Mouse (Mus musculus): ENCODE data around the gene Fbxw4.

- no peak for TF ChIP-seq CTCF (IDR thresholded peaks at IDR 0.05; ENCODE audit: extremely low read depth, insufficient read depth, insufficient read length, insufficient replicate concordance)
- no peak for TF ChIP-seq POLR2A (IDR thresholded peaks at IDR 0.05; ENCODE audit: low read depth, low read length)
These were observed 124.8 kb downstream of the Fbxw4 start for GRCm38 (mm10) chr19:45535214-45535735.

All from spleen, adult 2 months (tissue).